Mouse (Mus musculus): ENCODE results near the gene Il34.

DNA sequence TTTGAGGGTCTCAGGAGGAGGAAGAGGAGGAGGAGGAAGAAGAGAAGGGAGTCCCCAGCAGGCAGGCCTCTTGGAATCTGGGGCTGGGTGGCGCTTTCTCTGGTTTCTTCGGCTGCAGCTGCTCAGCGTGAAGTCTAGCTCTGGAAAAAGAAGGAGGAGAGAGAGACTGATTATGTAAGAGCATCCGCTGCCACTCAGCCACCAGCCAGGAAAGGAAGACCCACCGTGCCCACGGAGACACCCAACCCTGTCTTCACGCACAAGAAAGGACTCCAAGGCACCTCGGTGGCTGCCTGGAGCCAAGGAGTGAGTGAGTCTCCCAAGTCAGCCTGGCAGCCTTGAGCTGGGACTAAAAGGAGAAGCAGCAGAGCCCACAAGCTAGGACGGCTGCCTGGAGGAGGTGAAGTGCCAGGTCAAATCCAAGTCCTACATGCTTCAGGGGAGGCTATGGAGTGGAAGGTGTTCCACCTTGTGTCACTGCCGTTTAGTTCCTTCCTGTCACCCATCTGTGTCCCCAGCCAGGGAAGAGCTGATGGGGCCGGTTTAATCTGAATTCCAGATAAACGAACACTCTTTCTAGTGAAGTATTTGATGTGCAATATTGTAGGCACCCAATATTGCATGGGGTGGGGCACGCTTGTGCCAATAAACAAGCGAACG, 50.1 kb downstream of the Il34 start:
- TF ChIP-seq CTCF (IDR thresholded peaks at IDR 0.05; ENCODE audit: control insufficient read depth, insufficient read depth, insufficient replicate concordance, low read depth, low read length) (no peak), POLR2A (IDR thresholded peaks at IDR 0.05; ENCODE audit: control insufficient read depth, low read depth, low read length) (no peak)
